Mouse (Mus musculus) kidney, embryonic 15.5 days (tissue): Measurements from ENCODE around the gene Dnhd1. TPM values are rescaled to one million over a fixed set of nuclear protein-coding genes. Genes with fewer than 3 reads are reported as not detected.
A peak's percentile ranks its signal among the peaks of the same experiment; 100 is the strongest.

ENCODE experiments used
- ATAC-seq: fragments of 200-750 bp; cut with Nextera tagmentation; replicated peaks from 2 replicates; pipeline ENCODE4 v1.8.0; 2017; ENCODE audit warnings: moderate TSS enrichment; ENCODE audit not compliant: low FRiP score
- H3K27ac ChIP-seq: fragments of 300-500 bp; sonication (generic); 2 replicates; pipeline ENCODE4 v1.5.1; 2015; ENCODE audit warnings: mild to moderate bottlenecking, inconsistent platforms
- H3K27me3 ChIP-seq: fragments of 300-500 bp; sonication (generic); 2 replicates; pipeline ENCODE4 v1.6.1; 2015; ENCODE audit warnings: inconsistent platforms
- H3K36me3 ChIP-seq: fragments of 300-500 bp; sonication (generic); 2 replicates; pipeline ENCODE4 v1.6.1; 2015; ENCODE audit warnings: inconsistent platforms
- H3K4me1 ChIP-seq: fragments of 300-500 bp; sonication (generic); 2 replicates; pipeline ENCODE4 v1.6.1; 2015; ENCODE audit warnings: inconsistent platforms
- H3K4me2 ChIP-seq: fragments of 300-500 bp; sonication (generic); 2 replicates; pipeline ENCODE4 v1.6.1; 2015; ENCODE audit warnings: moderate library complexity, mild to moderate bottlenecking, inconsistent platforms
- H3K4me3 ChIP-seq: fragments of 300-500 bp; sonication (generic); replicated peaks from 2 replicates; pipeline ENCODE4 v1.5.1; 2015; ENCODE audit warnings: mild to moderate bottlenecking, inconsistent platforms
- H3K9ac ChIP-seq: fragments of 300-500 bp; sonication (generic); 2 replicates; pipeline ENCODE4 v1.6.1; 2015; ENCODE audit warnings: mild to moderate bottlenecking, inconsistent platforms
- H3K9me3 ChIP-seq: fragments of 300-500 bp; sonication (generic); replicated peaks from 2 replicates; pipeline ENCODE4 v1.6.1; 2016; ENCODE audit warnings: inconsistent platforms
- WGBS: fragments of 180-500 bp; shearing (Covaris S2); methylation state at CpG from one replicate; pipeline ENCODE4 v1.1.7; 2015; ENCODE audit warnings: mixed read lengths; 5-methylcytosine and 5-hydroxymethylcytosine counted together
- polyA plus RNA-seq: library from polyadenylated mRNA; unstranded; fragments of >200 nt; fragmentation: Nextera tagmentation; extraction: Ambion mirVana; gene quantifications from 2 replicates; pipeline ENCODE4 v1.2.1, GENCODE M21; 2015

The Dnhd1 gene
- 0.76 and 1.9 TPM in 2 replicates for polyA plus RNA-seq

GRCm38 (mm10) chr7:105650639-105651435, at the start of gene Dnhd1:
Gene Dnhd1 (plus strand): TSS chr7:105650827.
- WGBS, result 1% methylated on average over 17 of the region's 17 CpGs
- no peaks in the 10 kb centered on the region for H3K9me3 ChIP-seq
- peaks cover 7% of the 10 kb centered on the region; the same call in 1 of the 2 replicates for H3K4me1 ChIP-seq
- ATAC-seq, result peak; percentile 97
- no peaks in the 10 kb centered on the region for H3K27me3 ChIP-seq
- H3K36me3 ChIP-seq, result peaks cover 4% of the 10 kb centered on the region; the same call in 1 of the 2 replicates
- peak within 1 kb of the TSS; percentile 69 for H3K27ac ChIP-seq
- peak within 1 kb of the TSS; percentile 80 for H3K4me2 ChIP-seq
- peak within 1 kb of the TSS; percentile 45 for H3K4me3 ChIP-seq
- peak within 1 kb of the TSS; percentile 24 for H3K9ac ChIP-seq

- 30% methylated on average over 9 of the region's 9 CpGs for WGBS
- H3K4me2 ChIP-seq, result no peak overlapping the region
- no peak overlapping the region for H3K9ac ChIP-seq
- H3K36me3 ChIP-seq, result no peaks in the 10 kb centered on the region
- no peak overlapping the region for H3K27ac ChIP-seq
- peak; percentile 86 for ATAC-seq
- H3K4me3 ChIP-seq, result no peak overlapping the region
- no peaks in the 10 kb centered on the region for H3K27me3 ChIP-seq
- H3K4me1 ChIP-seq, result no peaks in the 10 kb centered on the region
- no peaks in the 10 kb centered on the region for H3K9me3 ChIP-seq
These were observed 47.6 kb upstream of the Dnhd1 start for GRCm38 (mm10) chr7:105602860-105603623.

- 85% methylated on average over 3 of the region's 3 CpGs for WGBS
- no peak overlapping the region for H3K9ac ChIP-seq
- H3K4me1 ChIP-seq, result no peaks in the 10 kb centered on the region
- no peak overlapping the region for H3K4me3 ChIP-seq
- no peaks in the 10 kb centered on the region for H3K27me3 ChIP-seq
- H3K27ac ChIP-seq, result no peak overlapping the region
- ATAC-seq, result no peak
- H3K9me3 ChIP-seq, result no peaks in the 10 kb centered on the region
- H3K4me2 ChIP-seq, result no peak overlapping the region
- peaks cover 40% of the 10 kb centered on the region for H3K36me3 ChIP-seq
These were observed 42.2 kb upstream of the Dnhd1 start for GRCm38 (mm10) chr7:105608467-105608866.

- ATAC-seq, result no peak
- Histone ChIP-seq H3K4me2 (no peak overlapping the region), H3K9me3 (no peaks in the 10 kb centered on the region), H3K27ac (no peak overlapping the region), H3K27me3 (no peaks in the 10 kb centered on the region), H3K36me3 (peaks cover 73% of the 10 kb centered on the region), H3K4me1 (no peaks in the 10 kb centered on the region), H3K9ac (no peak overlapping the region), H3K4me3 (no peak overlapping the region)
- 97% methylated on average over 1 of the region's 1 CpGs for WGBS
These were observed 38.9 kb upstream of the Dnhd1 start for GRCm38 (mm10) chr7:105611767-105612166.

GRCm38 (mm10) chr7:105614400-105614799, 36.2 kb upstream of the Dnhd1 start:
- no peak overlapping the region for H3K4me2 ChIP-seq
- WGBS, result 89% methylated on average over 1 of the region's 1 CpGs
- ATAC-seq, result no peak

GRCm38 (mm10) chr7:105615720-105616119, 34.9 kb upstream of the Dnhd1 start:
- H3K9me3 ChIP-seq, result no peaks in the 10 kb centered on the region
- H3K9ac ChIP-seq, result no peak overlapping the region
- 76% methylated on average over 1 of the region's 1 CpGs for WGBS
- no peak overlapping the region for H3K4me2 ChIP-seq
- H3K27me3 ChIP-seq, result no peaks in the 10 kb centered on the region
- H3K27ac ChIP-seq, result no peak overlapping the region
- H3K4me3 ChIP-seq, result no peak overlapping the region
- H3K4me1 ChIP-seq, result no peaks in the 10 kb centered on the region
- peaks cover 100% of the 10 kb centered on the region for H3K36me3 ChIP-seq
- no peak for ATAC-seq

More at GRCm38 (mm10) chr7:105614400-105614799, 36.2 kb upstream of the Dnhd1 start:
- Histone ChIP-seq H3K27ac (no peak overlapping the region), H3K4me1 (no peaks in the 10 kb centered on the region), H3K4me3 (no peak overlapping the region), H3K9ac (no peak overlapping the region), H3K9me3 (no peaks in the 10 kb centered on the region), H3K36me3 (peaks cover 99% of the 10 kb centered on the region), H3K27me3 (no peaks in the 10 kb centered on the region)

GRCm38 (mm10) chr7:105616561-105616960, 34.1 kb upstream of the Dnhd1 start:
- no peaks in the 10 kb centered on the region for H3K27me3 ChIP-seq
- H3K36me3 ChIP-seq, result peaks cover 100% of the 10 kb centered on the region
- H3K4me2 ChIP-seq, result no peak overlapping the region
- ATAC-seq, result no peak
- H3K9me3 ChIP-seq, result no peaks in the 10 kb centered on the region
- H3K4me3 ChIP-seq, result no peak overlapping the region
- no peak overlapping the region for H3K27ac ChIP-seq
- no peak overlapping the region for H3K9ac ChIP-seq
- H3K4me1 ChIP-seq, result no peaks in the 10 kb centered on the region
- WGBS, result 71% methylated on average over 6 of the region's 6 CpGs

GRCm38 (mm10) chr7:105617810-105618209, 32.8 kb upstream of the Dnhd1 start:
- Histone ChIP-seq H3K27me3 (no peaks in the 10 kb centered on the region), H3K9ac (no peak overlapping the region), H3K4me2 (no peak overlapping the region), H3K9me3 (no peaks in the 10 kb centered on the region), H3K27ac (no peak overlapping the region), H3K4me1 (no peaks in the 10 kb centered on the region), H3K4me3 (no peak overlapping the region), H3K36me3 (peaks cover 98% of the 10 kb centered on the region)
- ATAC-seq, result no peak
- 95% methylated on average over 22 of the region's 22 CpGs for WGBS

- no peaks in the 10 kb centered on the region for H3K27me3 ChIP-seq
- no peak overlapping the region for H3K27ac ChIP-seq
- H3K9me3 ChIP-seq, result no peaks in the 10 kb centered on the region
- peaks cover 98% of the 10 kb centered on the region for H3K36me3 ChIP-seq
- H3K9ac ChIP-seq, result no peak overlapping the region
- no peaks in the 10 kb centered on the region for H3K4me1 ChIP-seq
- no peak overlapping the region for H3K4me3 ChIP-seq
- 82% methylated on average over 3 of the region's 3 CpGs for WGBS
- no peak for ATAC-seq
- H3K4me2 ChIP-seq, result no peak overlapping the region
These were observed 30.9 kb upstream of the Dnhd1 start for GRCm38 (mm10) chr7:105619701-105620100.

- no peak overlapping the region for H3K4me3 ChIP-seq
- no peak overlapping the region for H3K27ac ChIP-seq
- 70% methylated on average over 4 of the region's 4 CpGs for WGBS
- no peaks in the 10 kb centered on the region for H3K4me1 ChIP-seq
- no peak overlapping the region for H3K4me2 ChIP-seq
- H3K9me3 ChIP-seq, result no peaks in the 10 kb centered on the region
- no peak overlapping the region for H3K9ac ChIP-seq
- no peak for ATAC-seq
- no peaks in the 10 kb centered on the region for H3K27me3 ChIP-seq
- peaks cover 91% of the 10 kb centered on the region for H3K36me3 ChIP-seq
These were observed 29.6 kb upstream of the Dnhd1 start for GRCm38 (mm10) chr7:105621053-105621452.

- H3K27ac ChIP-seq, result no peak overlapping the region
- H3K27me3 ChIP-seq, result no peaks in the 10 kb centered on the region
- 80% methylated on average over 8 of the region's 8 CpGs for WGBS
- H3K4me3 ChIP-seq, result no peak overlapping the region
- H3K4me2 ChIP-seq, result no peak overlapping the region
- no peak for ATAC-seq
- H3K36me3 ChIP-seq, result peaks cover 84% of the 10 kb centered on the region
- no peaks in the 10 kb centered on the region for H3K9me3 ChIP-seq
- H3K4me1 ChIP-seq, result no peaks in the 10 kb centered on the region
- H3K9ac ChIP-seq, result no peak overlapping the region
These were observed 28.9 kb upstream of the Dnhd1 start for GRCm38 (mm10) chr7:105621646-105622292.

- Histone ChIP-seq H3K4me3 (no peak overlapping the region), H3K4me1 (peaks cover 16% of the 10 kb centered on the region), H3K27ac (no peak overlapping the region), H3K36me3 (peaks cover 48% of the 10 kb centered on the region), H3K9me3 (no peaks in the 10 kb centered on the region), H3K27me3 (no peaks in the 10 kb centered on the region), H3K9ac (no peak overlapping the region), H3K4me2 (no peak overlapping the region)
- whole genome bisulfite sequencing, result 84% methylated on average over 6 of the region's 6 CpGs
- no peak for ATAC-seq
These were observed 25.2 kb upstream of the Dnhd1 start for GRCm38 (mm10) chr7:105625397-105625796.
